Mouse (Mus musculus): ENCODE measurements around the gene Ppp4r2. TPM values are rescaled to one million over a fixed set of nuclear protein-coding genes. Genes with fewer than 3 reads are reported as not detected.

Gene Ppp4r2
- 10 to 100 TPM; 72.9 to 74.4 TPM for total RNA-seq (2021)
- long read RNA-seq, full-length matches to known transcripts = 25 of 33 reads
- long read RNA-seq, partial matches to known transcripts = 2 of 33 reads
- long read RNA-seq, other reads (novel, unspliced or antisense) = 6 of 33 reads

GRCm38 (mm10) chr6:100833355-100833754 lies at the start of gene Ppp4r2:
Ppp4r2 (plus strand) TSS chr6:100833622.
- DNase-seq (ENCODE audit: low spot score in 2 of 2) = peak; percentile 90 to 94

- no peak for DNase-seq (ENCODE audit: low spot score in 2 of 2)
These were observed 45.7 kb upstream of the Ppp4r2 start for GRCm38 (mm10) chr6:100787726-100788125.

GRCm38 (mm10) chr6:100789161-100789560 lies 44.3 kb upstream of the Ppp4r2 start:
- no peak for DNase-seq (ENCODE audit: low spot score in 2 of 2)

GRCm38 (mm10) chr6:100792055-100792659 lies 41.3 kb upstream of the Ppp4r2 start:
- no peak for DNase-seq (ENCODE audit: low spot score in 2 of 2)

- no peak for DNase-seq (ENCODE audit: low spot score in 2 of 2)
These were observed 40.3 kb upstream of the Ppp4r2 start for GRCm38 (mm10) chr6:100792973-100793769.

- DNase-seq (ENCODE audit: low spot score in 2 of 2) = no peak
These were observed 37.6 kb upstream of the Ppp4r2 start for GRCm38 (mm10) chr6:100795797-100796196.

- no peak for DNase-seq (ENCODE audit: low spot score in 2 of 2)
These were observed 34.1 kb upstream of the Ppp4r2 start for GRCm38 (mm10) chr6:100799290-100799689.

GRCm38 (mm10) chr6:100799766-100800165 lies 33.7 kb upstream of the Ppp4r2 start:
- DNase-seq (ENCODE audit: low spot score in 2 of 2) = no peak

- DNase-seq (ENCODE audit: low spot score in 2 of 2) = peak; percentile 8 to 20
These were observed 32.9 kb upstream of the Ppp4r2 start for GRCm38 (mm10) chr6:100800497-100800955.

- DNase-seq (ENCODE audit: low spot score in 2 of 2) = no peak
These were observed 30.9 kb upstream of the Ppp4r2 start for GRCm38 (mm10) chr6:100802381-100803083.

GRCm38 (mm10) chr6:100803250-100803649 lies 30.2 kb upstream of the Ppp4r2 start:
- DNase-seq (ENCODE audit: low spot score in 2 of 2) = no peak

- DNase-seq (ENCODE audit: low spot score in 2 of 2) = no peak
These were observed 26.2 kb upstream of the Ppp4r2 start for GRCm38 (mm10) chr6:100807187-100807586.

- no peak for DNase-seq (ENCODE audit: low spot score in 2 of 2)
These were observed 25.7 kb upstream of the Ppp4r2 start for GRCm38 (mm10) chr6:100807746-100808145.

- no peak for DNase-seq (ENCODE audit: low spot score in 2 of 2)
These were observed 25.1 kb upstream of the Ppp4r2 start for GRCm38 (mm10) chr6:100808221-100808778.

GRCm38 (mm10) chr6:100810117-100810516 lies 23.3 kb upstream of the Ppp4r2 start:
- DNase-seq (ENCODE audit: low spot score in 2 of 2) = no peak

GRCm38 (mm10) chr6:100811731-100812130 lies 21.7 kb upstream of the Ppp4r2 start:
- no peak for DNase-seq (ENCODE audit: low spot score in 2 of 2)

- DNase-seq (ENCODE audit: low spot score in 2 of 2) = no peak
These were observed 12.1 kb upstream of the Ppp4r2 start for GRCm38 (mm10) chr6:100821367-100821766.

GRCm38 (mm10) chr6:100823356-100823755 lies 10.1 kb upstream of the Ppp4r2 start:
- no peak for DNase-seq (ENCODE audit: low spot score in 2 of 2)

GRCm38 (mm10) chr6:100824381-100824965 lies 8.9 kb upstream of the Ppp4r2 start:
- DNase-seq (ENCODE audit: low spot score in 2 of 2) = no peak

- no peak for DNase-seq (ENCODE audit: low spot score in 2 of 2)
These were observed 7.4 kb upstream of the Ppp4r2 start for GRCm38 (mm10) chr6:100826046-100826445.

- DNase-seq (ENCODE audit: low spot score in 2 of 2) = no peak
These were observed 4.9 kb upstream of the Ppp4r2 start for GRCm38 (mm10) chr6:100828565-100828964.

Data from layer of hippocampus, postnatal 10 days (tissue).